In genomic region chr11:83852501-83853211, GRCm38 (mm10) we compare ENCODE assay signal across 8 mouse cellular contexts. TPM values are rescaled to one million over a fixed set of nuclear protein-coding genes. Genes with fewer than 3 reads are reported as not detected.
DNase-seq lines count a peak whose midpoint lies in the region; ATAC-seq lines count a peak whose summit lies in the region.

No protein-coding gene starts in this region.

- H3K4me2 ChIP-seq in embryonic facial prominence, embryonic 11.5 days (ENCODE audit: low read depth, low read length) = no peak overlapping the region
- peak overlapping the region; percentile 46 for H3K4me2 ChIP-seq in kidney, embryonic 16.5 days (replicated peaks; ENCODE audit: low read depth, low read length)
- peak overlapping the region; percentile 35; the same call in 1 of the 2 replicates for H3K4me2 ChIP-seq in neural tube, embryonic 12.5 days (replicated peaks)

- no peak overlapping the region for H3K4me3 ChIP-seq in embryonic facial prominence, embryonic 11.5 days (ENCODE audit: low read depth, low read length)
- H3K4me3 ChIP-seq in kidney, embryonic 16.5 days (ENCODE audit: low read length) = peak overlapping the region; percentile 67
- peak overlapping the region; percentile 3; the same call in 1 of the 2 replicates for H3K4me3 ChIP-seq in neural tube, embryonic 12.5 days

- peaks cover 57% of the 10 kb centered on the region for H3K27me3 ChIP-seq in embryonic facial prominence, embryonic 11.5 days (ENCODE audit: control insufficient read depth, insufficient read depth, low read length)
- peaks cover 66% of the 10 kb centered on the region for H3K27me3 ChIP-seq in kidney, embryonic 16.5 days (ENCODE audit: insufficient read depth, low read length)
- H3K27me3 ChIP-seq in neural tube, embryonic 12.5 days (replicated peaks) = peaks cover 79% of the 10 kb centered on the region

- DNase-seq in layer of hippocampus, adult 11-12 months (ENCODE audit: low spot score) = peak; percentile 4
- DNase-seq in layer of hippocampus, postnatal 36 days = no peak
- DNase-seq in embryonic facial prominence, embryonic 11.5 days (ENCODE audit: low spot score) = peak; percentile 4
- DNase-seq in frontal cortex, postnatal 14 days (ENCODE audit: low spot score in 2 of 2) = no peak
- no peak for DNase-seq in thymus, postnatal 4 days

- peaks cover 4% of the 10 kb centered on the region for H3K4me1 ChIP-seq in embryonic facial prominence, embryonic 11.5 days (ENCODE audit: control insufficient read depth, insufficient read depth, low read length)
- peaks cover 8% of the 10 kb centered on the region; the same call in 1 of the 2 replicates for H3K4me1 ChIP-seq in kidney, embryonic 16.5 days (ENCODE audit: insufficient read depth, low read length)
- peaks cover 23% of the 10 kb centered on the region for H3K4me1 ChIP-seq in neural tube, embryonic 12.5 days

- H3K9ac ChIP-seq in embryonic facial prominence, embryonic 11.5 days (replicated peaks; ENCODE audit: low read length) = no peak overlapping the region
- H3K9ac ChIP-seq in kidney, embryonic 16.5 days (replicated peaks; ENCODE audit: low read length) = peak overlapping the region; percentile 84
- H3K9ac ChIP-seq in neural tube, embryonic 12.5 days = no peak overlapping the region

- no peak for ATAC-seq in embryonic facial prominence, embryonic 11.5 days (replicated peaks; ENCODE audit: insufficient number of reproducible peaks, low FRiP score, low TSS enrichment, low read depth)
- 0 out of 2 replicates have a peak, but pooled peaks have one; percentile 33 for ATAC-seq in kidney, embryonic 16.5 days (ENCODE audit: low FRiP score, low TSS enrichment)
- ATAC-seq in neural tube, embryonic 12.5 days (ENCODE audit: low FRiP score, low read depth) = no peak
- no peak for ATAC-seq in megakaryocyte, adult 5-6 weeks (ENCODE audit: poor library complexity, severe bottlenecking)

- no peaks in the 10 kb centered on the region for H3K36me3 ChIP-seq in embryonic facial prominence, embryonic 11.5 days (replicated peaks; ENCODE audit: control insufficient read depth, insufficient read depth, low read depth, low read length)
- H3K36me3 ChIP-seq in kidney, embryonic 16.5 days (ENCODE audit: insufficient read depth, low read length) = no peaks in the 10 kb centered on the region
- no peaks in the 10 kb centered on the region for H3K36me3 ChIP-seq in neural tube, embryonic 12.5 days

- H3K9me3 ChIP-seq in embryonic facial prominence, embryonic 11.5 days (replicated peaks; ENCODE audit: control insufficient read depth, low read length) = no peaks in the 10 kb centered on the region
- no peaks in the 10 kb centered on the region for H3K9me3 ChIP-seq in kidney, embryonic 16.5 days (ENCODE audit: low read length)
- no peaks in the 10 kb centered on the region for H3K9me3 ChIP-seq in neural tube, embryonic 12.5 days

- under 1% methylated on average over 38 of the region's 38 CpGs for WGBS in embryonic facial prominence, embryonic 11.5 days
- WGBS in kidney, embryonic 16.5 days = 1% methylated on average over 37 of the region's 38 CpGs
- under 1% methylated on average over 38 of the region's 38 CpGs for WGBS in neural tube, embryonic 12.5 days

- H3K27ac ChIP-seq in embryonic facial prominence, embryonic 11.5 days (replicated peaks; ENCODE audit: low read depth, low read length) = no peak overlapping the region
- peak overlapping the region; percentile 96 for H3K27ac ChIP-seq in kidney, embryonic 16.5 days (ENCODE audit: low read length)
- no peak overlapping the region for H3K27ac ChIP-seq in neural tube, embryonic 12.5 days

RNA-seq across cellular contexts. Expression of gene Hnf1b, which starts 2.8 kb away (rescaled TPM):
- under 1 TPM in 1 of 2 experiments, not detected in 1; 0.52 TPM for total RNA-seq in layer of hippocampus, postnatal 36 days (2021)
- polyA plus RNA-seq in embryonic facial prominence, embryonic 11.5 days (2014; fragmentation: Nextera tagmentation; extraction: Ambion mirVana) = not detected in 2 replicates
- polyA plus RNA-seq in kidney, embryonic 16.5 days (2015; fragmentation: Nextera tagmentation; extraction: Ambion mirVana) = 90.9 and 104 TPM in 2 replicates
- polyA plus RNA-seq in neural tube, embryonic 12.5 days (2016; fragmentation: Nextera tagmentation; extraction: Ambion mirVana) = 0.19 and 0.20 TPM in 2 replicates
- total RNA-seq in megakaryocyte, adult 5-6 weeks (2015) = not detected in 2 replicates
- not detected in 2 replicates for total RNA-seq in megakaryocyte, adult 5-6 weeks (2017)

Comparison
In these comparisons a context has a peak if more than half of its experiments do, and no peak if none do; other contexts are left out.
1. DNase-seq: peak in layer of hippocampus, adult 11-12 months (single experiment) and embryonic facial prominence, embryonic 11.5 days (single experiment); none in layer of hippocampus, postnatal 36 days (0 of 2), frontal cortex, postnatal 14 days (0 of 2) and thymus, postnatal 4 days (single experiment).
2. RNA of gene Hnf1b, which starts 2.8 kb away (polyA plus RNA-seq): 90.9 to 104 TPM in kidney, embryonic 16.5 days; 0.19 to 0.20 TPM in neural tube, embryonic 12.5 days and not detected in embryonic facial prominence, embryonic 11.5 days; every median in the first group is over 10 times any median in the second.